Mouse (Mus musculus) embryo, embryonic 11.5 days (tissue): Measurements from ENCODE around the gene Prrx1.

Experiments
- DNase-seq: peaks from one replicate; pipeline ENCODE4 v3.0.0-alpha.2; 2012; ENCODE audit warnings: low read depth, low spot score

Prrx1 gene

GRCm38 (mm10) chr1:163273132-163273531 is 40.4 kb downstream of the Prrx1 start:
- no peak for DNase-seq

- no peak for DNase-seq
These were observed 46.5 kb downstream of the Prrx1 start for GRCm38 (mm10) chr1:163266853-163267538.

- DNase-seq: no peak
These were observed 56.2 kb downstream of the Prrx1 start for GRCm38 (mm10) chr1:163257298-163257697.

DNA sequence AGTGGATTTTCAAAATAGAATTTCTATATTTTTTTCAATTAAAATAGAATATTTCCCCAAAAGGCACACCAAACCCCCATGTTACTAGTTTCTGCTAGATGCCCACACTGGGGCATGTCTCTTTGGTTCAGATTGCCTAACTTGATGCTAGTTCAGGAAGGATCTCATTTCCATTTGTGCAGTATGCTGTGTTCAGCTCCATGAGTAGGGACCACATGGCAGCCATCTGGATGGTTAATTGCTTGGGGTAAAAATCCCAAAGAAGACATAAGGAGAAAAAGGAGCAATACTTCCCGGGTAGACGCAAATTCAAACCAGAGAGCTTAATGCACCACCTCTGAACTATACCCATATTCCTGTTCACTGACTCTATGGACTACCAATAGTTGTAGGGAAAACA is 57.6 kb downstream of the Prrx1 start:
- no peak for DNase-seq

DNA sequence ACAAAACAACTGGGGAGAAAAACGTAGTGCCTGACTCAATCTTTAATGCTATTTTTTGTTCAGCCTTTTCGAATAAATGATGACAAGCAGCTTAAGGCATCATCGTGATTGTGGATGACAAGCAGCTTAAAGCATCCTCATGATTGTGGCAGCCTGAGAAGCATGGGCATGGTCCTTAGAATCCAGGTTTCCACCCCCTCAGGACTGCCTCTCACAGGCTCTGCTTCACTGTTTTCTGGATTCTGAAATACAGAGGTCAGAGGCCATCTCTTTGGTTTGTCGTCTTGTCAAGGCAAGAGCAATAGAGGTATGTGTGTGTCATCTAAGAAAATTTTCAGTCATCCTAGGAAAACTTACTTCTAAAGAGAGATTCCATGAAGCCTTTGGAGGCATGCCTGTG is 60.7 kb downstream of the Prrx1 start:
- no peak for DNase-seq

GRCm38 (mm10) chr1:163252331-163252730 is 61.2 kb downstream of the Prrx1 start:
- DNase-seq: no peak

GRCm38 (mm10) chr1:163251766-163252165 is 61.7 kb downstream of the Prrx1 start:
- no peak for DNase-seq

GRCm38 (mm10) chr1:163238950-163239349 is 74.6 kb downstream of the Prrx1 start:
- peak; percentile 9 for DNase-seq

DNA sequence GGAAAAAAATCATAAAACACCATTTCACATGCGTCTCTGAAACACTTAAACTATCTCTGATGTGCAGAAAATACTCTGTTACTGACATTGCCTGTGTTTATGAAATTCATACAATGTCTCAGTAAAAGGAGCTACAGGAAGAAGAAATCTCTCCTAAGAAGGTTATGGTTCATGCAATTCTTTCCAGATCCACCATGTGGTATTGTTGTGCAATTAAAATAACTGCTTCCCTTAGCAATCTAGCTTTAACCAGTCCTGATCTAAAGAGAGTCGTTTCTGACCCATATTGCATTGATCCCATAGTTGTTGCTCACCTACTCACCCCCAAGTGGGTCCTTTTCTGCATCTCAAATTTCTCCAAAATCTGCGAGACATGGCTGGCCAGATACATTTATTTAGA is 82.3 kb downstream of the Prrx1 start:
- no peak for DNase-seq

DNA sequence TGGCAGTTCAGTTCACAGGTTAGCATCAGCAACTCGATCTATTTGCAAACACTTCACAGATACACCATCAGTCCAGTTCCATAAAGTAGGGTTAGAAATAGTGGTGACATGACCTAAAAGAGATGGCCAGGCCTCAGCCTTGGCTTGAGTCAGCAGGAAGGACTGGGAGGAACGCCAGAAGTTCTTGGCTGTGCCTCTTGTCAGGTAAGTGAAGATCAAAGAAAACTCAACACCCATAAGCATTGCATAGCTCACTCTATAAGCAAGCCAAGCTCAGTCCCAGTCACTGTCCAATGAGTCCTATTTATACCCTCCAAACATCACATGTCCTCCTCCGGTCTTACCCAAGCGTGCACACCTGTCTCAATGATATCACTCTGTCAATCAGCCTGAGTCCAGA is 87.2 kb downstream of the Prrx1 start:
- DNase-seq: no peak

GRCm38 (mm10) chr1:163221767-163222166 is 91.7 kb downstream of the Prrx1 start:
- no peak for DNase-seq

DNA sequence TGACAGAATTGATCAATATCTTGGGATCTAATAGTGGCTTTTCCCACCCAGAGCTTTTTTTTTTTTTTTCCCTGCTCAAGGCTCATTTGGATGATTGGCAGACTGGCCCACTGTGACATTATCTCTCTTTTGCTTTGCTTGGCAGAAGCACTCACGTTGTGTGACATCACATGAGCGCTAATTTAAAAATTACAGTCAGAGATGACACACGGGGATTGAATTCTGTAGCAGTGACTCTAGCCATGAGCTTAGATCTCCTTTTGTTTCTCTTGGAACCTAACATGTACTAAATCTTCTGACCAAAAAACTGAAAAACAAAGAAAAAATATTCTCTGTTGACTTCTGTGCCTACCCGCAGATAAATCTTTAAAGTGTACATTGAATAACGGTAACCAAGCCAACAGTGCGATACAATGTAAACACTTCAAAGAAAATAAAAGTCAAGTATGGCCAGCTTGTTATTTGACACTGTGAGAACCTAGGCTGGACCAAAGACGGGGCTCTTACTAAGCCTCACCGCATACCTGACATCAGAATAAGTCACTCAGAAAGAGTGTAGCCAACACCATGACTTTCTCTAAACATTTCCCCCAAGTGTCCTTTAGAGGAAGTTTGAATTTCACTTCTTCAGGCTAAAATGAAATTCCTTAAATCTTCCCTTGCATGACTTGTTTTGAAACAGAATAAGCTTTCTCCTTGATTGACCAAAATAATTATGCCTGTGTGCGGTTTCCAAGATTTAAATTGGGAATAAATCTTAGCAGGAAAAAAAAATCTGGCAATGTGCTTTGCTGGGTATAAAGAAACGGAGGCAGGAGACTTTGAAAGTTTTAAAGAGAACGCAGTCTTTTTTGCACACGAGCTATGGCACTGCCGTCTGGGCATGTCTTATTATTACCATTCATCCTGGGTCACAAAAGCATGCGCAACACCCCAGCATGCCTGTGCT is 104.3 kb downstream of the Prrx1 start:
- DNase-seq: no peak

- no peak for DNase-seq
These were observed 114.7 kb downstream of the Prrx1 start for GRCm38 (mm10) chr1:163198767-163199166.

DNA sequence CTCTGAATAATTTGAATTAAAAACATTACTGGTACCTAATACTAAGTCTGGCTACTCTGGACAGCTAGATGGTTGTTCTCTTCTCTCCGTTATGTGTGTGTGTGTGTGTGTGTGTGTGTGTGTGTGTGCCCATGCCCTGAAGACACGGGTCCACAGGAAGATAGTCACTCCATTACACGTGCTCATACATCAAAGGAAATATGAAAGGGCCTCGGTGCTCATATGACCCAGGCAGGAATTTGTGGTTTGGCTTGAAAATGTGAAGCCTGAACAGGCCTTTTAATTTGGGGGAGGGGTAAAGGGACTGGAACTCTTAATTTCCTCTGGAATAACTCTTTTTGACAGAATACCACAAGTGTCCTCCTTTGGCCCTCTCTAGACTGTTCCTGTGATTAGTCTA is 115.5 kb downstream of the Prrx1 start:
- no peak for DNase-seq
